Mouse (Mus musculus) bone marrow, adult 2 months (tissue): ENCODE measurements around the gene Gpr152.

Experiments used
- CTCF ChIP-seq: fragments of 200-500 bp; IDR thresholded peaks from 2 replicates; pipeline ENCODE4 v1.5.1; 2011; ENCODE audit warnings: low read length, control low read depth; ENCODE audit not compliant: control insufficient read depth, insufficient read depth
- POLR2A ChIP-seq: fragments of 200-500 bp; IDR thresholded peaks from 2 replicates; pipeline ENCODE4 v1.6.1; 2011; ENCODE audit warnings: low read depth, mild to moderate bottlenecking, control low read depth, low read length, borderline replicate concordance; ENCODE audit not compliant: control insufficient read depth

GRCm38 (mm10) chr19:4149283-4149682 lies 9.7 kb downstream of the Gpr152 start:
- no peak for TF ChIP-seq CTCF
- no peak for TF ChIP-seq POLR2A
